Mouse (Mus musculus) liver, postnatal 0 days (tissue): ENCODE results near the gene Thsd7b.

Source experiments
- CTCF ChIP-seq: sonication (generic); IDR thresholded peaks from 2 replicates; pipeline ENCODE4 v1.5.1; 2016; ENCODE audit warnings: antibody characterized with exemption, low read depth
- EP300 ChIP-seq: IDR thresholded peaks from 2 replicates; pipeline ENCODE4 v1.6.1; 2016; ENCODE audit warnings: antibody characterized with exemption, low read depth, mild to moderate bottlenecking

DNA sequence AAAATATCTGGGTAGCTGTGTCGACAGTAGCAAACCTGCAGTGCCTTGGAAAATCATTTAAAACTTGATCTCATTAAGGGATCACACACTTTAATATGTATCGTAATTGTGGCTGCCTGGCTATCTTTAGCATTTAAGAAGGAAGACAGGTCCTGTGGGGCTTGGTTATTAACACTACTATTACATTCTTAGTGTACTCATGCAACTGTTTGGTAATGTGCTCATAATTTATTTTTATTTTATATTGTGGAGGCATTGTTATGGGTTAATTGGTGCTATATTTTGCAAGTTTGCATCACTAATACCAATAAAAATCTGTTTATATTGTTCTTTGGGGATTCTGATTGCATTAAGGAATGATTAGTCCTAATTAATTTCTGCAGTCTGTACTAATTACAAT is 265.4 kb downstream of the Thsd7b start:
- TF ChIP-seq CTCF, result no peak
- no peak for TF ChIP-seq EP300
